Mouse (Mus musculus) lung, embryonic 16.5 days (tissue): ENCODE measurements around the gene Ano10. TPM values are rescaled to one million over a fixed set of nuclear protein-coding genes. Genes with fewer than 3 reads are reported as not detected.

Experiments
- ATAC-seq: fragments of 200-750 bp; cut with Nextera tagmentation; 2 replicates; pipeline ENCODE4 v1.8.0; 2017; ENCODE audit warnings: low read depth, mild to moderate bottlenecking, moderate library complexity
- H3K27ac ChIP-seq: fragments of 300-500 bp; sonication (generic); 2 replicates; pipeline ENCODE4 v1.5.1; 2014; ENCODE audit warnings: mild to moderate bottlenecking, control low read depth, low read length
- H3K27me3 ChIP-seq: fragments of 300-500 bp; sonication (generic); 2 replicates; pipeline ENCODE4 v1.6.1; 2014; ENCODE audit warnings: low read depth, low read length, mixed read lengths; ENCODE audit not compliant: control insufficient read depth, insufficient read depth
- H3K36me3 ChIP-seq: fragments of 300-500 bp; sonication (generic); 2 replicates; pipeline ENCODE4 v1.6.1; 2014; ENCODE audit warnings: low read length; ENCODE audit not compliant: control insufficient read depth, insufficient read depth
- H3K4me1 ChIP-seq: fragments of 300-500 bp; sonication (generic); replicated peaks from 2 replicates; pipeline ENCODE4 v1.6.1; 2014; ENCODE audit warnings: low read length, mixed read lengths; ENCODE audit not compliant: control insufficient read depth, insufficient read depth
- H3K4me2 ChIP-seq: fragments of 300-500 bp; sonication (generic); 2 replicates; pipeline ENCODE4 v1.6.1; 2014; ENCODE audit warnings: low read depth, low read length, control low read depth
- H3K4me3 ChIP-seq: fragments of 300-500 bp; sonication (generic); 2 replicates; pipeline ENCODE4 v1.5.1; 2014; ENCODE audit warnings: mild to moderate bottlenecking, low read length, control low read depth
- H3K9ac ChIP-seq: fragments of 300-500 bp; sonication (generic); 2 replicates; pipeline ENCODE4 v1.6.1; 2014; ENCODE audit warnings: low read length, control low read depth
- H3K9me3 ChIP-seq: fragments of 300-500 bp; sonication (generic); 2 replicates; pipeline ENCODE4 v1.6.1; 2016; ENCODE audit warnings: low read length; ENCODE audit not compliant: control insufficient read depth
- WGBS: fragments of 180-500 bp; shearing (Covaris S2); extraction: QIAGEN DNeasy Blood & Tissue Kit; methylation state at CpG from one replicate; pipeline ENCODE4 v1.1.7; 2014; 5-methylcytosine and 5-hydroxymethylcytosine counted together
- polyA plus RNA-seq: library from polyadenylated mRNA; unstranded; fragments of >200 nt; fragmentation: Nextera tagmentation; extraction: Ambion mirVana; gene quantifications from 2 replicates; pipeline ENCODE4 v1.2.1, GENCODE M21; 2015

Ano10 gene
- polyA plus RNA-seq, 1 experiment from 2014 or later: 31.8 TPM

GRCm38 (mm10) chr9:122138371-122139029 lies 155.7 kb downstream of the Ano10 start:
- no peaks in the 10 kb centered on the region for H3K27me3 ChIP-seq
- peaks cover 7% of the 10 kb centered on the region; the same call in 1 of the 2 replicates for H3K36me3 ChIP-seq
- no peak overlapping the region for H3K4me3 ChIP-seq
- H3K4me2 ChIP-seq: no peak overlapping the region
- H3K4me1 ChIP-seq: peaks cover 7% of the 10 kb centered on the region
- H3K9ac ChIP-seq: no peak overlapping the region
- ATAC-seq: no peak
- WGBS: 90% methylated on average over 4 of the region's 4 CpGs
- no peaks in the 10 kb centered on the region for H3K9me3 ChIP-seq
- H3K27ac ChIP-seq: no peak overlapping the region

GRCm38 (mm10) chr9:122137960-122138359 lies 156.3 kb downstream of the Ano10 start:
- no peak overlapping the region for H3K4me2 ChIP-seq
- 81% methylated on average over 1 of the region's 1 CpGs for WGBS
- ATAC-seq: no peak
- H3K4me1 ChIP-seq: peaks cover 7% of the 10 kb centered on the region
- no peaks in the 10 kb centered on the region for H3K9me3 ChIP-seq
- H3K9ac ChIP-seq: no peak overlapping the region
- no peaks in the 10 kb centered on the region for H3K27me3 ChIP-seq
- H3K36me3 ChIP-seq: peaks cover 9% of the 10 kb centered on the region; the same call in 1 of the 2 replicates
- H3K4me3 ChIP-seq: no peak overlapping the region
- H3K27ac ChIP-seq: no peak overlapping the region

DNA sequence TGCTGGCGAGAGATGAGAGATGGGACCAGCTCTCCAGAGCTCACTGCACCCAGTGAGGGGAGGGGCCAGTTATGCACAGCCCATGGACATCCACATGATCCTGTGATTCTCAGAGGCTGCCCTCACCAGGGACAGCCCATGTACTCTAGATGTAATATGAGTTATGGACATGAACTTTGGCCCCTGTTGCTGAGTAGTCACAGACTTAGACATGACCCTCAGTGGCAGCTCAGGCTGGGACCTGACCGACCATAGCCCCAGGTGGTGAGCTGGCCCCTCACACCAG lies 158.4 kb downstream of the Ano10 start:
- WGBS: 67% methylated on average over 2 of the region's 2 CpGs
- Histone ChIP-seq H3K9me3 (no peaks in the 10 kb centered on the region), H3K27ac (no peak overlapping the region), H3K36me3 (peaks cover 12% of the 10 kb centered on the region; the same call in 1 of the 2 replicates), H3K4me3 (no peak overlapping the region), H3K4me1 (peaks cover 7% of the 10 kb centered on the region), H3K9ac (no peak overlapping the region), H3K27me3 (no peaks in the 10 kb centered on the region), H3K4me2 (no peak overlapping the region)
- no peak for ATAC-seq

DNA sequence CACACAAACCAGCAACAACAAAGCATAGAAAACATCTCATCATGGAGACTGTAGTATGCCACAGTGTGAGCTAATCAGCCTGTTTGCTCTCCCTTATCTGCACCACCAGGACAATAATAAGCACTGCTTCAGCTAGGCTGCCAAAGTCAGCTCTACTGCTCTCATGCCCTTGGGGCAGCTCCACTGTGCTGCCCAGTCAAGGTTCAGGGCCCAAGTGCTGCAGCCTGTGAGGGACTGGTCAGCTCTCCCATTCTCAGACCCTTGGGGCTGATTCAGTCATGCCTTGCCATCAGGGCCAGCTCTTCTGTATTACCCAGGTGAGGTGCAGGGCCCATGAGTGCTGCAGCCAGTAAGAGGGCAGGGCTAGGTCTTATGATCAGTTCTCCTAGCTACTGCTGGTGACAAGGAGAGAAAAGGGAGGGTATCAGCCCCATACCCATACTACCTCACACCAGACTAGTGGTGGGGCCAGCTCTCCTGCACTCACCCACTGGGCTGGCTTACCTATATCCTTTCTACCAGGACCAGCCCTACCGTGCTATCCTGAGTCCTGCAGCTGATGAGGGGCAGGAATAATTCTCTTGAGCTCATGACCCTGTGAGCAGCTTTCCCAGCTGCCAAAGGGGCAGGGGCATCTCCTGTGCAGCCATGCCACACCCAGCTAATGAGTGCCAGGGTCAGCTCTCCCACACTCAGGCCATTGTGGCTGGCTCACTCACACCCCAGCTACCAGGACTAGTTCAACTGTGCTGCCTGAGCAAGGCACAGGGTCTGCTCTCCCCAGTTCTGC lies 158.9 kb downstream of the Ano10 start:
- Histone ChIP-seq H3K27me3 (no peaks in the 10 kb centered on the region), H3K4me1 (peaks cover 7% of the 10 kb centered on the region)

GRCm38 (mm10) chr9:122132145-122132544 lies 162.1 kb downstream of the Ano10 start:
- no peak for ATAC-seq
- Histone ChIP-seq H3K27me3 (no peaks in the 10 kb centered on the region), H3K9me3 (no peaks in the 10 kb centered on the region), H3K36me3 (peaks cover 8% of the 10 kb centered on the region; the same call in 1 of the 2 replicates), H3K4me2 (no peak overlapping the region), H3K4me3 (no peak overlapping the region), H3K4me1 (peaks cover 4% of the 10 kb centered on the region; the same call in 1 of the 2 replicates), H3K27ac (no peak overlapping the region), H3K9ac (no peak overlapping the region)
- WGBS: 69% methylated on average over 7 of the region's 7 CpGs

More for the DNA sequence above, 158.9 kb downstream of the Ano10 start:
- H3K27ac ChIP-seq: no peak overlapping the region
- ATAC-seq: no peak
- peaks cover 12% of the 10 kb centered on the region; the same call in 1 of the 2 replicates for H3K36me3 ChIP-seq
- no peak overlapping the region for H3K4me3 ChIP-seq
- H3K4me2 ChIP-seq: no peak overlapping the region
- 71% methylated on average over 1 of the region's 1 CpGs for WGBS
- no peak overlapping the region for H3K9ac ChIP-seq
- H3K9me3 ChIP-seq: no peaks in the 10 kb centered on the region

DNA sequence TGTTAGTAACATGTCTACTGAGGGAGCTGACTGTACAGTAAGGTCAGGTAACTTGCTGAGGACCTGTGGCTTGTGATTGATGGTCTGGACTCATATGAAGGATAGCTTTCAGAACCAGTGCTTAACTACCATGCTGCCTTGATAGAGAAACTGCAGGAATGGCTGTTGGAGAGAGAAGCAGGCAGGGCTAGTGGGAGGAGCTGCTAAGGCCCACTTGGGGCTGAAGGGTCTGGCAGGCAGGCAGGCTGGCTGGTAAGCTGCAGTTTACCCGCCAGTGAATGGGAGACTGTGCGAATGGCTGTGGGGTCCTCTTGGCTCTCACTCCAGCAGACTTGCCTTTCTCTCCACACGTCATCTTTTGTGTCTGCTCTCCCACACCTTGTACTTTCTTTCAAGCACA lies 163.6 kb downstream of the Ano10 start:
- H3K4me1 ChIP-seq: peaks cover 7% of the 10 kb centered on the region; the same call in 1 of the 2 replicates
- no peaks in the 10 kb centered on the region for H3K9me3 ChIP-seq
- no peak overlapping the region for H3K27ac ChIP-seq
- peak; percentile 45; the same call in 1 of the 2 replicates for ATAC-seq
- no peak overlapping the region for H3K4me2 ChIP-seq
- no peak overlapping the region for H3K9ac ChIP-seq
- no peak overlapping the region for H3K4me3 ChIP-seq
- 31% methylated on average over 3 of the region's 3 CpGs for WGBS
- H3K36me3 ChIP-seq: peaks cover 5% of the 10 kb centered on the region; the same call in 1 of the 2 replicates
- no peaks in the 10 kb centered on the region for H3K27me3 ChIP-seq

GRCm38 (mm10) chr9:122128686-122129085 lies 165.5 kb downstream of the Ano10 start:
- H3K9me3 ChIP-seq: no peaks in the 10 kb centered on the region
- H3K9ac ChIP-seq: no peak overlapping the region
- 35% methylated on average over 5 of the region's 5 CpGs for WGBS
- no peak overlapping the region for H3K27ac ChIP-seq
- no peak overlapping the region; the same call in 1 of the 2 replicates for H3K4me2 ChIP-seq
- no peak for ATAC-seq
- H3K27me3 ChIP-seq: no peaks in the 10 kb centered on the region
- peaks cover 14% of the 10 kb centered on the region; the same call in 1 of the 2 replicates for H3K4me1 ChIP-seq
- no peak overlapping the region for H3K4me3 ChIP-seq
- H3K36me3 ChIP-seq: peaks cover 5% of the 10 kb centered on the region; the same call in 1 of the 2 replicates

GRCm38 (mm10) chr9:122127271-122127785 lies 166.9 kb downstream of the Ano10 start:
- Histone ChIP-seq H3K9me3 (no peaks in the 10 kb centered on the region), H3K4me2 (no peak overlapping the region), H3K4me3 (no peak overlapping the region), H3K27ac (no peak overlapping the region), H3K9ac (no peak overlapping the region), H3K36me3 (no peaks in the 10 kb centered on the region), H3K4me1 (peaks cover 14% of the 10 kb centered on the region; the same call in 1 of the 2 replicates), H3K27me3 (no peaks in the 10 kb centered on the region)
- ATAC-seq: no peak
- WGBS: 69% methylated on average over 3 of the region's 3 CpGs

GRCm38 (mm10) chr9:122126790-122127189 lies 167.4 kb downstream of the Ano10 start:
- no peaks in the 10 kb centered on the region for H3K9me3 ChIP-seq
- no peak for ATAC-seq
- no peaks in the 10 kb centered on the region for H3K36me3 ChIP-seq
- 78% methylated on average over 8 of the region's 8 CpGs for WGBS
- no peaks in the 10 kb centered on the region for H3K27me3 ChIP-seq
- no peak overlapping the region for H3K4me2 ChIP-seq
- H3K27ac ChIP-seq: no peak overlapping the region
- H3K4me1 ChIP-seq: peaks cover 16% of the 10 kb centered on the region; the same call in 1 of the 2 replicates
- H3K9ac ChIP-seq: no peak overlapping the region
- H3K4me3 ChIP-seq: no peak overlapping the region
